Mouse (Mus musculus): ENCODE measurements around the gene Icam1. TPM values are rescaled to one million over a fixed set of nuclear protein-coding genes. Genes with fewer than 3 reads are reported as not detected.
A peak's percentile ranks its signal among the peaks of the same experiment; 100 is the strongest.

Gene Icam1
- total and polyA plus RNA-seq, 3 experiments = 70.6 to 202 (median 102) TPM

GRCm38 (mm10) chr9:21031896-21032351 lies 16.1 kb downstream of the Icam1 start, which contains the start of gene Icam5:
Icam5 (plus strand) TSS chr9:21032073.
- dilution Hi-C loops (cut with MboI; ENCODE audit: extremely low pct_ligation_motif_present, extremely low pct_unique_long_range_greater_than_20kb, low sequenced_read_pairs) = no loop called here
- no peaks in the 10 kb centered on the region for H3K27me3 ChIP-seq (replicated peaks)
- peaks cover 14 to 52% of the 10 kb centered on the region in 2 experiments for H3K4me1 ChIP-seq (ENCODE audit: control insufficient read depth in 1 of 2, insufficient read depth in 2 of 2)

GRCm38 (mm10) chr9:21032491-21032890 lies 16.7 kb downstream of the Icam1 start:
- no peak for DNase-seq (ENCODE audit: extremely low read depth)
- peaks cover 12 to 50% of the 10 kb centered on the region in 2 experiments for H3K4me1 ChIP-seq (ENCODE audit: control insufficient read depth in 1 of 2, insufficient read depth in 2 of 2)

More at GRCm38 (mm10) chr9:21031896-21032351, 16.1 kb downstream of the Icam1 start, which contains the start of gene Icam5:
- Histone ChIP-seq H3K4me3 (replicated peaks in 1 of 3; ENCODE audit: low read depth in 2 of 3, low read length in 2 of 3, poor library complexity in 1 of 3) (peak within 1 kb of the TSS; percentile 67 to 76 (median 74)), H3K9ac (ENCODE audit: insufficient read depth, low read depth) (peak within 1 kb of the TSS; percentile 46), H3K27ac (ENCODE audit: insufficient read depth, low read depth) (peak within 1 kb of the TSS; percentile 92), H3K9me3 (replicated peaks; ENCODE audit: low read length) (no peaks in the 10 kb centered on the region), H3K4me2 (ENCODE audit: insufficient read depth, low read depth, poor library complexity, severe bottlenecking) (peak within 1 kb of the TSS; percentile 74), H3K36me3 (replicated peaks in 1 of 2; ENCODE audit: control insufficient read depth in 1 of 2, insufficient read depth in 1 of 2, low read length in 1 of 2) (peaks cover 36 to 42% of the 10 kb centered on the region in 2 experiments), H3K79me2 (replicated peaks; ENCODE audit: control insufficient read depth, extremely low read depth, insufficient read depth, poor library complexity, severe bottlenecking) (no peaks in the 10 kb centered on the region)
- in situ Hi-C loops (cut with MboI; ENCODE audit: low pct_ligation_motif_present, low pct_unique_long_range_greater_than_20kb, low sequenced_read_pairs) = loop anchor here (5.0 kb wide), 1 partner anchor 95 kb away; no protein-coding TSS in a partner anchor
- no peak for DNase-seq (ENCODE audit: extremely low read depth)
- TF ChIP-seq ELF1 (IDR thresholded peaks at IDR 0.05; ENCODE audit: low read depth, low read length) (0 out of 2 replicates have a peak, but pooled peaks have one; percentile 4), RCOR1 (conservative IDR thresholded peaks at IDR 0.05; ENCODE audit: low read depth, low read length) (0 out of 2 replicates have a peak, but pooled peaks have one; percentile 21), NELFE (IDR thresholded peaks at IDR 0.05; ENCODE audit: low read depth, low read length) (0 out of 2 replicates have a peak, but pooled peaks have one; percentile 17), POLR2A (IDR thresholded peaks at IDR 0.05; ENCODE audit: low read depth, low read length) (no peak)

GRCm38 (mm10) chr9:21033136-21033535 lies 17.4 kb downstream of the Icam1 start:
- Histone ChIP-seq H3K9me3 (replicated peaks; ENCODE audit: low read length) (no peaks in the 10 kb centered on the region), H3K4me3 (replicated peaks in 1 of 3; ENCODE audit: low read depth in 2 of 3, low read length in 2 of 3, poor library complexity in 1 of 3) (peak overlapping the region; percentile 67 to 76 (median 74)), H3K36me3 (replicated peaks in 1 of 2; ENCODE audit: control insufficient read depth in 1 of 2, insufficient read depth in 1 of 2, low read length in 1 of 2) (peaks cover 30 to 42% of the 10 kb centered on the region in 2 experiments), H3K27ac (ENCODE audit: insufficient read depth, low read depth) (peak overlapping the region; percentile 5), H3K79me2 (replicated peaks; ENCODE audit: control insufficient read depth, extremely low read depth, insufficient read depth, poor library complexity, severe bottlenecking) (no peaks in the 10 kb centered on the region), H3K4me1 (ENCODE audit: control insufficient read depth in 1 of 2, insufficient read depth in 2 of 2) (peaks cover 12 to 43% of the 10 kb centered on the region in 2 experiments), H3K4me2 (ENCODE audit: insufficient read depth, low read depth, poor library complexity, severe bottlenecking) (peak overlapping the region; percentile 74), H3K9ac (ENCODE audit: insufficient read depth, low read depth) (peak overlapping the region; percentile 31), H3K27me3 (replicated peaks) (no peaks in the 10 kb centered on the region)
- DNase-seq (ENCODE audit: extremely low read depth) = peak; percentile 94
- in situ Hi-C loops (cut with MboI; ENCODE audit: low pct_ligation_motif_present, low pct_unique_long_range_greater_than_20kb, low sequenced_read_pairs) (loop anchor here (5.0 kb wide), 1 partner anchor 94 kb away; no protein-coding TSS in a partner anchor), dilution Hi-C loops (cut with MboI; ENCODE audit: extremely low pct_ligation_motif_present, extremely low pct_unique_long_range_greater_than_20kb, low sequenced_read_pairs) (no loop called here)
- no peak for TF ChIP-seq E2F4 (IDR thresholded peaks at IDR 0.05; ENCODE audit: insufficient replicate concordance, low read depth, low read length)
- no peak for TF ChIP-seq PAX5 (IDR thresholded peaks at IDR 0.05; ENCODE audit: low read length)
- peak; percentile 66 for TF ChIP-seq NELFE (IDR thresholded peaks at IDR 0.05; ENCODE audit: low read depth, low read length)
- peak; percentile 90 for TF ChIP-seq POLR2A (IDR thresholded peaks at IDR 0.05; ENCODE audit: low read depth, low read length)
- TF ChIP-seq SIN3A (IDR thresholded peaks at IDR 0.05; ENCODE audit: low read length) = peak; percentile 63
- TF ChIP-seq UBTF (IDR thresholded peaks at IDR 0.05; ENCODE audit: low read depth, low read length) = no peak
- no peak for TF ChIP-seq USF2 (conservative IDR thresholded peaks at IDR 0.05; ENCODE audit: low read depth, low read length)
- TF ChIP-seq USF1 (IDR thresholded peaks at IDR 0.05; ENCODE audit: low read depth, low read length) = no peak
- no peak for TF ChIP-seq ZKSCAN1 (IDR thresholded peaks at IDR 0.05; ENCODE audit: borderline replicate concordance, low read depth, low read length)
- TF ChIP-seq BHLHE40 (IDR thresholded peaks at IDR 0.05; ENCODE audit: low read depth, low read length) = peak; percentile 77
- no peak for TF ChIP-seq ZC3H11A (IDR thresholded peaks at IDR 0.05; ENCODE audit: low read depth, low read length)
- no peak for TF ChIP-seq RCOR1 (conservative IDR thresholded peaks at IDR 0.05; ENCODE audit: low read depth, low read length)
- TF ChIP-seq MXI1 (IDR thresholded peaks at IDR 0.05; ENCODE audit: low read depth, low read length) = peak; percentile 90
- no peak for TF ChIP-seq KAT2A (IDR thresholded peaks at IDR 0.05; ENCODE audit: insufficient replicate concordance, low read length)
- TF ChIP-seq RAD21 (IDR thresholded peaks at IDR 0.05; ENCODE audit: low read depth, low read length) = no peak
- TF ChIP-seq ELF1 (IDR thresholded peaks at IDR 0.05; ENCODE audit: low read depth, low read length) = 0 out of 2 replicates have a peak, but pooled peaks have one; percentile 33
- no peak for TF ChIP-seq GABPA (IDR thresholded peaks at IDR 0.05; ENCODE audit: insufficient replicate concordance, low read depth, low read length)
- TF ChIP-seq CHD2 (IDR thresholded peaks at IDR 0.05; ENCODE audit: low read length) = no peak
- TF ChIP-seq EP300 (IDR thresholded peaks at IDR 0.05; ENCODE audit: low read length) = no peak

More at GRCm38 (mm10) chr9:21032491-21032890, 16.7 kb downstream of the Icam1 start:
- H3K4me3 ChIP-seq (replicated peaks in 1 of 3; ENCODE audit: low read depth in 2 of 3, low read length in 2 of 3, poor library complexity in 1 of 3) = peak overlapping the region; percentile 67 to 76 (median 74)
- H3K36me3 ChIP-seq (replicated peaks in 1 of 2; ENCODE audit: control insufficient read depth in 1 of 2, insufficient read depth in 1 of 2, low read length in 1 of 2) = peaks cover 34 to 42% of the 10 kb centered on the region in 2 experiments
- dilution Hi-C loops (cut with MboI; ENCODE audit: extremely low pct_ligation_motif_present, extremely low pct_unique_long_range_greater_than_20kb, low sequenced_read_pairs) (no loop called here), in situ Hi-C loops (cut with MboI; ENCODE audit: low pct_ligation_motif_present, low pct_unique_long_range_greater_than_20kb, low sequenced_read_pairs) (loop anchor here (5.0 kb wide), 1 partner anchor 95 kb away; no protein-coding TSS in a partner anchor)
- H3K9me3 ChIP-seq (replicated peaks; ENCODE audit: low read length) = no peaks in the 10 kb centered on the region
- H3K27ac ChIP-seq (ENCODE audit: insufficient read depth, low read depth) = no peak overlapping the region
- H3K27me3 ChIP-seq (replicated peaks) = no peaks in the 10 kb centered on the region
- TF ChIP-seq JUND (conservative IDR thresholded peaks at IDR 0.05; ENCODE audit: low read depth, low read length) = no peak
- no peak for TF ChIP-seq ZKSCAN1 (IDR thresholded peaks at IDR 0.05; ENCODE audit: borderline replicate concordance, low read depth, low read length)
- 0 out of 2 replicates have a peak, but pooled peaks have one; percentile 1 for TF ChIP-seq ELF1 (IDR thresholded peaks at IDR 0.05; ENCODE audit: low read depth, low read length)
- no peak for TF ChIP-seq SMC3 (IDR thresholded peaks at IDR 0.05; ENCODE audit: low read depth, low read length)
- TF ChIP-seq ZC3H11A (IDR thresholded peaks at IDR 0.05; ENCODE audit: low read depth, low read length) = no peak
- no peak for TF ChIP-seq CTCF (conservative IDR thresholded peaks at IDR 0.05 in 1 of 2, IDR thresholded peaks at IDR 0.05 in 1 of 2; ENCODE audit: low read depth in 2 of 2, low read length in 2 of 2)
- TF ChIP-seq MAX (IDR thresholded peaks at IDR 0.05; ENCODE audit: low read length) = peak; percentile 5; the same call in 1 of the 2 replicates
- no peak for TF ChIP-seq ZNF384 (IDR thresholded peaks at IDR 0.05; ENCODE audit: low read depth, low read length)
- TF ChIP-seq TCF12 (IDR thresholded peaks at IDR 0.05; ENCODE audit: low read depth, low read length) = no peak
- 0 out of 2 replicates have a peak, but pooled peaks have one; percentile 5 for TF ChIP-seq BHLHE40 (IDR thresholded peaks at IDR 0.05; ENCODE audit: low read depth, low read length)
- no peaks in the 10 kb centered on the region for H3K79me2 ChIP-seq (replicated peaks; ENCODE audit: control insufficient read depth, extremely low read depth, insufficient read depth, poor library complexity, severe bottlenecking)
- H3K4me2 ChIP-seq (ENCODE audit: insufficient read depth, low read depth, poor library complexity, severe bottlenecking) = peak overlapping the region; percentile 74
- H3K9ac ChIP-seq (ENCODE audit: insufficient read depth, low read depth) = peak overlapping the region; percentile 31; the same call in 1 of the 2 replicates

Data from CH12.LX (cell line).